Mouse (Mus musculus) hindbrain, embryonic 14.5 days (tissue): ENCODE measurements around the gene Sord. TPM values are rescaled to one million over a fixed set of nuclear protein-coding genes. Genes with fewer than 3 reads are reported as not detected.

Source experiments
- ATAC-seq: fragments of 200-750 bp; cut with Nextera tagmentation; 2 replicates; pipeline ENCODE4 v1.8.0; 2017; ENCODE audit warnings: moderate number of reproducible peaks, mild to moderate bottlenecking, moderate TSS enrichment, moderate library complexity; ENCODE audit not compliant: low FRiP score
- DNase-seq: peaks from one replicate; pipeline ENCODE4 v3.0.0-alpha.2; 2015; ENCODE audit warnings: low spot score
- H3K27ac ChIP-seq: fragments of 300-500 bp; sonication (generic); 2 replicates; pipeline ENCODE4 v1.5.1; 2014; ENCODE audit warnings: mild to moderate bottlenecking, moderate library complexity
- H3K27me3 ChIP-seq: fragments of 300-500 bp; sonication (generic); 2 replicates; pipeline ENCODE4 v1.6.1; 2014; ENCODE audit warnings: mild to moderate bottlenecking, low read length, mixed read lengths; ENCODE audit not compliant: control insufficient read depth, insufficient read depth
- H3K36me3 ChIP-seq: fragments of 300-500 bp; sonication (generic); replicated peaks from 2 replicates; pipeline ENCODE4 v1.6.1; 2014; ENCODE audit not compliant: control insufficient read depth, insufficient read depth
- H3K4me1 ChIP-seq: fragments of 300-500 bp; sonication (generic); replicated peaks from 2 replicates; pipeline ENCODE4 v1.6.1; 2014; ENCODE audit warnings: antibody characterized with exemption, low read length, mixed read lengths; ENCODE audit not compliant: control insufficient read depth, insufficient read depth
- H3K4me2 ChIP-seq: fragments of 300-500 bp; sonication (generic); replicated peaks from 2 replicates; pipeline ENCODE4 v1.6.1; 2014; ENCODE audit warnings: mild to moderate bottlenecking, moderate library complexity
- H3K4me3 ChIP-seq: fragments of 300-500 bp; sonication (generic); replicated peaks from 2 replicates; pipeline ENCODE4 v1.5.1; 2014; ENCODE audit warnings: mild to moderate bottlenecking, low read length
- H3K9ac ChIP-seq: fragments of 300-500 bp; sonication (generic); 2 replicates; pipeline ENCODE4 v1.6.1; 2014
- H3K9me3 ChIP-seq: fragments of 300-500 bp; sonication (generic); 2 replicates; pipeline ENCODE4 v1.6.1; 2016; ENCODE audit warnings: low read length; ENCODE audit not compliant: control insufficient read depth
- WGBS: fragments of 180-500 bp; shearing (Covaris S2); extraction: QIAGEN DNeasy Blood & Tissue Kit; methylation state at CpG from one replicate; pipeline ENCODE4 v1.1.7; 2014; 5-methylcytosine and 5-hydroxymethylcytosine counted together
- polyA plus RNA-seq: library from polyadenylated mRNA; unstranded; fragments of >200 nt; fragmentation: Nextera tagmentation; extraction: Ambion mirVana; gene quantifications from 2 replicates; pipeline ENCODE4 v1.2.1, GENCODE M21; 2014

Gene Sord
- 25.6 and 27.4 TPM in 2 replicates for polyA plus RNA-seq

GRCm38 (mm10) chr2:122234611-122235288 lies at the start of gene Sord:
Gene Sord, plus strand, starts transcription at chr2:122234749.
- ATAC-seq (peak; percentile 96), DNase-seq (peak; percentile 83)
- under 1% methylated on average over 35 of the region's 35 CpGs for WGBS
- Histone ChIP-seq H3K4me1 (peaks cover 6% of the 10 kb centered on the region; the same call in 1 of the 2 replicates), H3K27ac (peak within 1 kb of the TSS; percentile 68), H3K9me3 (no peaks in the 10 kb centered on the region), H3K36me3 (no peaks in the 10 kb centered on the region), H3K4me3 (peak within 1 kb of the TSS; percentile 50), H3K4me2 (peak within 1 kb of the TSS; percentile 89), H3K9ac (peak within 1 kb of the TSS; percentile 54), H3K27me3 (no peaks in the 10 kb centered on the region)

GRCm38 (mm10) chr2:122185086-122185485 lies 49.5 kb upstream of the Sord start:
- no peak overlapping the region for H3K27ac ChIP-seq
- WGBS = 83% methylated on average over 4 of the region's 4 CpGs
- no peak for ATAC-seq
- no peak overlapping the region for H3K4me3 ChIP-seq
- H3K27me3 ChIP-seq = no peaks in the 10 kb centered on the region
- H3K4me1 ChIP-seq = no peaks in the 10 kb centered on the region
- H3K4me2 ChIP-seq = no peak overlapping the region
- H3K9me3 ChIP-seq = no peaks in the 10 kb centered on the region
- DNase-seq = no peak
- H3K36me3 ChIP-seq = no peaks in the 10 kb centered on the region
- no peak overlapping the region for H3K9ac ChIP-seq

GRCm38 (mm10) chr2:122186106-122186505 lies 48.4 kb upstream of the Sord start, which contains the start of the genes Patl2 and Terb2:
Gene Patl2, minus strand, starts transcription at chr2:122186189.
Gene Terb2, plus strand, starts transcription at chr2:122186272.
- 86% methylated on average over 17 of the region's 17 CpGs for WGBS
- ATAC-seq (no peak), DNase-seq (no peak)
- no peak within 1 kb of the TSS for H3K27ac ChIP-seq
- H3K9me3 ChIP-seq = no peaks in the 10 kb centered on the region
- no peak within 1 kb of the TSS for H3K9ac ChIP-seq
- H3K27me3 ChIP-seq = no peaks in the 10 kb centered on the region
- no peak within 1 kb of the TSS for H3K4me2 ChIP-seq
- H3K4me3 ChIP-seq = no peak within 1 kb of the TSS
- H3K4me1 ChIP-seq = no peaks in the 10 kb centered on the region
- H3K36me3 ChIP-seq = no peaks in the 10 kb centered on the region

- H3K4me3 ChIP-seq = no peak overlapping the region
- no peaks in the 10 kb centered on the region for H3K36me3 ChIP-seq
- DNase-seq (no peak), ATAC-seq (no peak)
- H3K9me3 ChIP-seq = no peaks in the 10 kb centered on the region
- 96% methylated on average over 3 of the region's 3 CpGs for WGBS
- no peak overlapping the region for H3K4me2 ChIP-seq
- no peak overlapping the region for H3K9ac ChIP-seq
- no peak overlapping the region for H3K27ac ChIP-seq
- no peaks in the 10 kb centered on the region for H3K4me1 ChIP-seq
- H3K27me3 ChIP-seq = no peaks in the 10 kb centered on the region
Measured at GRCm38 (mm10) chr2:122186751-122187150, 47.8 kb upstream of the Sord start.

GRCm38 (mm10) chr2:122191849-122192248 lies 42.7 kb upstream of the Sord start:
- no peak overlapping the region for H3K27ac ChIP-seq
- no peak overlapping the region for H3K9ac ChIP-seq
- H3K36me3 ChIP-seq = no peaks in the 10 kb centered on the region
- WGBS = 78% methylated on average over 3 of the region's 3 CpGs
- DNase-seq (no peak), ATAC-seq (no peak)
- no peak overlapping the region for H3K4me3 ChIP-seq
- H3K4me2 ChIP-seq = no peak overlapping the region
- H3K9me3 ChIP-seq = no peaks in the 10 kb centered on the region
- H3K4me1 ChIP-seq = no peaks in the 10 kb centered on the region
- no peaks in the 10 kb centered on the region for H3K27me3 ChIP-seq

GRCm38 (mm10) chr2:122194509-122194929 lies 40.0 kb upstream of the Sord start:
- Histone ChIP-seq H3K4me2 (no peak overlapping the region), H3K4me1 (no peaks in the 10 kb centered on the region)
- 46% methylated on average over 1 of the region's 1 CpGs for WGBS

GRCm38 (mm10) chr2:122201501-122201900 lies 33.0 kb upstream of the Sord start:
- H3K36me3 ChIP-seq = no peaks in the 10 kb centered on the region
- H3K4me2 ChIP-seq = no peak overlapping the region
- WGBS = 91% methylated on average over 1 of the region's 1 CpGs
- no peak overlapping the region for H3K4me3 ChIP-seq
- H3K4me1 ChIP-seq = no peaks in the 10 kb centered on the region
- no peak for DNase-seq
- no peaks in the 10 kb centered on the region for H3K9me3 ChIP-seq
- ATAC-seq = no peak
- H3K27ac ChIP-seq = no peak overlapping the region
- H3K9ac ChIP-seq = no peak overlapping the region
- no peaks in the 10 kb centered on the region for H3K27me3 ChIP-seq

More at GRCm38 (mm10) chr2:122194509-122194929, 40.0 kb upstream of the Sord start:
- no peak overlapping the region for H3K27ac ChIP-seq
- DNase-seq = peak; percentile 77
- H3K27me3 ChIP-seq = no peaks in the 10 kb centered on the region
- H3K9ac ChIP-seq = no peak overlapping the region
- no peak overlapping the region for H3K4me3 ChIP-seq
- H3K36me3 ChIP-seq = no peaks in the 10 kb centered on the region
- no peaks in the 10 kb centered on the region for H3K9me3 ChIP-seq
- ATAC-seq = peak; percentile 76; the same call in 1 of the 2 replicates

- H3K4me2 ChIP-seq = no peak overlapping the region
- no peak overlapping the region for H3K9ac ChIP-seq
- WGBS = 66% methylated on average over 2 of the region's 2 CpGs
- H3K4me3 ChIP-seq = no peak overlapping the region
- H3K27ac ChIP-seq = no peak overlapping the region
- no peaks in the 10 kb centered on the region for H3K4me1 ChIP-seq
- no peaks in the 10 kb centered on the region for H3K36me3 ChIP-seq
- ATAC-seq (no peak), DNase-seq (no peak)
- H3K27me3 ChIP-seq = no peaks in the 10 kb centered on the region
- H3K9me3 ChIP-seq = no peaks in the 10 kb centered on the region
Measured at GRCm38 (mm10) chr2:122206440-122207107, 28.0 kb upstream of the Sord start.

- no peak overlapping the region for H3K4me3 ChIP-seq
- DNase-seq = no peak
- no peaks in the 10 kb centered on the region for H3K27me3 ChIP-seq
- ATAC-seq = no peak
- 30% methylated on average over 3 of the region's 3 CpGs for WGBS
- no peak overlapping the region for H3K9ac ChIP-seq
- H3K36me3 ChIP-seq = no peaks in the 10 kb centered on the region
- H3K9me3 ChIP-seq = no peaks in the 10 kb centered on the region
- H3K27ac ChIP-seq = no peak overlapping the region
- no peaks in the 10 kb centered on the region for H3K4me1 ChIP-seq
- no peak overlapping the region for H3K4me2 ChIP-seq
Measured at GRCm38 (mm10) chr2:122210534-122211228, 23.9 kb upstream of the Sord start.
